Mouse (Mus musculus): ENCODE data around the gene Higd1a. TPM values are rescaled to one million over a fixed set of nuclear protein-coding genes. Genes with fewer than 3 reads are reported as not detected.

Gene Higd1a
- polyA plus RNA-seq, 1 experiment: 3.4 TPM

GRCm38 (mm10) chr9:121830243-121830955 is 27.8 kb downstream of the Higd1a start:
- TF ChIP-seq CTCF (IDR thresholded peaks at IDR 0.05; ENCODE audit: extremely low read depth, insufficient read depth, insufficient read length, insufficient replicate concordance): peak; percentile 45; the same call in 1 of the 2 replicates
- TF ChIP-seq POLR2A (IDR thresholded peaks at IDR 0.05; ENCODE audit: low read depth, low read length): no peak
- Histone ChIP-seq H3K27ac (ENCODE audit: insufficient read depth, low read length) (no peak overlapping the region), H3K36me3 (ENCODE audit: control insufficient read depth, insufficient read depth, low read length) (no peaks in the 10 kb centered on the region), H3K4me3 (ENCODE audit: extremely low read depth, insufficient read depth, insufficient read length) (no peak overlapping the region), H3K4me1 (ENCODE audit: control insufficient read depth, insufficient read depth, insufficient read length) (no peaks in the 10 kb centered on the region), H3K27me3 (ENCODE audit: control insufficient read depth, insufficient read depth, low read length) (no peaks in the 10 kb centered on the region)
- DNase-seq (ENCODE audit: low read depth in 1 of 2, low spot score in 2 of 2): peak in 1 of 2 experiments; percentile 27
- 74% methylated on average over 6 of the region's 6 CpGs for WGBS

GRCm38 (mm10) chr9:121829270-121829992 is 28.7 kb downstream of the Higd1a start:
- WGBS: 72% methylated on average over 7 of the region's 7 CpGs
- no peaks in the 10 kb centered on the region for H3K27me3 ChIP-seq (ENCODE audit: control insufficient read depth, insufficient read depth, low read length)
- H3K36me3 ChIP-seq (ENCODE audit: control insufficient read depth, insufficient read depth, low read length): no peaks in the 10 kb centered on the region
- H3K4me1 ChIP-seq (ENCODE audit: control insufficient read depth, insufficient read depth, insufficient read length): no peaks in the 10 kb centered on the region
- H3K4me3 ChIP-seq (ENCODE audit: extremely low read depth, insufficient read depth, insufficient read length): no peak overlapping the region
- no peak for DNase-seq (ENCODE audit: low read depth in 1 of 2, low spot score in 2 of 2)
- TF ChIP-seq CTCF (IDR thresholded peaks at IDR 0.05; ENCODE audit: extremely low read depth, insufficient read depth, insufficient read length, insufficient replicate concordance) (no peak), POLR2A (IDR thresholded peaks at IDR 0.05; ENCODE audit: low read depth, low read length) (no peak)
- no peak overlapping the region for H3K27ac ChIP-seq (ENCODE audit: insufficient read depth, low read length)

- WGBS: 66% methylated on average over 6 of the region's 6 CpGs
- H3K27ac ChIP-seq (ENCODE audit: insufficient read depth, low read length): no peak overlapping the region
- H3K4me3 ChIP-seq (ENCODE audit: extremely low read depth, insufficient read depth, insufficient read length): no peak overlapping the region
- H3K4me1 ChIP-seq (ENCODE audit: control insufficient read depth, insufficient read depth, insufficient read length): no peaks in the 10 kb centered on the region
- DNase-seq (ENCODE audit: low read depth in 1 of 2, low spot score in 2 of 2): no peak
- H3K27me3 ChIP-seq (ENCODE audit: control insufficient read depth, insufficient read depth, low read length): no peaks in the 10 kb centered on the region
- TF ChIP-seq CTCF (IDR thresholded peaks at IDR 0.05; ENCODE audit: extremely low read depth, insufficient read depth, insufficient read length, insufficient replicate concordance): no peak
- no peak for TF ChIP-seq POLR2A (IDR thresholded peaks at IDR 0.05; ENCODE audit: low read depth, low read length)
- H3K36me3 ChIP-seq (ENCODE audit: control insufficient read depth, insufficient read depth, low read length): no peaks in the 10 kb centered on the region
These were observed 29.8 kb downstream of the Higd1a start for GRCm38 (mm10) chr9:121828314-121828713.

- H3K36me3 ChIP-seq (ENCODE audit: control insufficient read depth, insufficient read depth, low read length): no peaks in the 10 kb centered on the region
- no peaks in the 10 kb centered on the region for H3K27me3 ChIP-seq (ENCODE audit: control insufficient read depth, insufficient read depth, low read length)
- H3K27ac ChIP-seq (ENCODE audit: insufficient read depth, low read length): no peak overlapping the region
- 89% methylated on average over 3 of the region's 3 CpGs for WGBS
- no peak for DNase-seq (ENCODE audit: low read depth in 1 of 2, low spot score in 2 of 2)
- no peak for TF ChIP-seq POLR2A (IDR thresholded peaks at IDR 0.05; ENCODE audit: low read depth, low read length)
- no peak for TF ChIP-seq CTCF (IDR thresholded peaks at IDR 0.05; ENCODE audit: extremely low read depth, insufficient read depth, insufficient read length, insufficient replicate concordance)
- H3K4me1 ChIP-seq (ENCODE audit: control insufficient read depth, insufficient read depth, insufficient read length): no peaks in the 10 kb centered on the region
- no peak overlapping the region for H3K4me3 ChIP-seq (ENCODE audit: extremely low read depth, insufficient read depth, insufficient read length)
These were observed 31.8 kb downstream of the Higd1a start for GRCm38 (mm10) chr9:121826356-121826755.

GRCm38 (mm10) chr9:121823991-121824390 is 34.2 kb downstream of the Higd1a start:
- H3K27me3 ChIP-seq (ENCODE audit: control insufficient read depth, insufficient read depth, low read length): no peaks in the 10 kb centered on the region

GRCm38 (mm10) chr9:121823051-121823450 is 35.1 kb downstream of the Higd1a start:
- TF ChIP-seq CTCF (IDR thresholded peaks at IDR 0.05; ENCODE audit: extremely low read depth, insufficient read depth, insufficient read length, insufficient replicate concordance) (no peak), POLR2A (IDR thresholded peaks at IDR 0.05; ENCODE audit: low read depth, low read length) (no peak)

More at GRCm38 (mm10) chr9:121823991-121824390, 34.2 kb downstream of the Higd1a start:
- no peaks in the 10 kb centered on the region for H3K36me3 ChIP-seq (ENCODE audit: control insufficient read depth, insufficient read depth, low read length)
- TF ChIP-seq CTCF (IDR thresholded peaks at IDR 0.05; ENCODE audit: extremely low read depth, insufficient read depth, insufficient read length, insufficient replicate concordance) (no peak), POLR2A (IDR thresholded peaks at IDR 0.05; ENCODE audit: low read depth, low read length) (no peak)
- H3K4me1 ChIP-seq (ENCODE audit: control insufficient read depth, insufficient read depth, insufficient read length): no peaks in the 10 kb centered on the region
- DNase-seq (ENCODE audit: low read depth in 1 of 2, low spot score in 2 of 2): no peak
- no peak overlapping the region for H3K27ac ChIP-seq (ENCODE audit: insufficient read depth, low read length)
- WGBS: 86% methylated on average over 7 of the region's 7 CpGs
- H3K4me3 ChIP-seq (ENCODE audit: extremely low read depth, insufficient read depth, insufficient read length): no peak overlapping the region

More at GRCm38 (mm10) chr9:121823051-121823450, 35.1 kb downstream of the Higd1a start:
- no peak for DNase-seq (ENCODE audit: low read depth in 1 of 2, low spot score in 2 of 2)
- Histone ChIP-seq H3K27ac (ENCODE audit: insufficient read depth, low read length) (no peak overlapping the region), H3K36me3 (ENCODE audit: control insufficient read depth, insufficient read depth, low read length) (no peaks in the 10 kb centered on the region), H3K4me3 (ENCODE audit: extremely low read depth, insufficient read depth, insufficient read length) (no peak overlapping the region), H3K4me1 (ENCODE audit: control insufficient read depth, insufficient read depth, insufficient read length) (no peaks in the 10 kb centered on the region), H3K27me3 (ENCODE audit: control insufficient read depth, insufficient read depth, low read length) (no peaks in the 10 kb centered on the region)
- 97% methylated on average over 1 of the region's 1 CpGs for WGBS
